Comparison of ENCODE assay signal across 18 mouse cellular contexts in the genomic region with DNA sequence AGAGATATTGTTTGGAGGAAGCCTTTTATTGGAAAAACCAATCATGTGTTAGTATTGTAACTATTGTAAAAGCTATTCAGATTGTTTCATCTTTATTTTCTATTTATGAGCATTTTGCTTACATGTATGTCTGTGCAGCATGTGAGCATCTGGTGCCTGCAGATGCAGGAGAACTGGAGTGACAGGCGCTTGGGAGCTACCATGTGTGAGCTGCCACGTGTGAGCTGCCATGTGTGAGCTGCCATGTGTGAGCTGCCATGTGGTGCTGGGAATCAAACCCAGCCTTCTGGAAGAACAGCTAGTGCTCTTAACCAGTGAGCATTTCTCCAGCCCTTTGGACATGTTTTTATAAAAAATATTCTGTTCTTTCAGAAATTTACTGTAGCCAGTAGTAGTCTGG.
"Had no signal": no experiment of that assay in that cellular context is flagged by ENCODE, and none has a peak within 500 bp of the region (broad histone marks: within the 10 kb centered on the region; RNA-seq: fewer than 3 reads in every experiment).

No protein-coding gene starts in this region.

- H3K27ac ChIP-seq: midbrain, embryonic 12.5 days; neural tube, embryonic 13.5 days; neural tube, embryonic 15.5 days had no signal

- DNase-seq: lung, adult 18-20 months; lung, embryonic 14.5 days; lung, postnatal 10 days; lung, postnatal 4 days; midbrain, embryonic 14.5 days; retina, postnatal 1 day; right cerebral cortex, adult 18-20 months; right cerebral cortex, postnatal 25 days; right cerebral cortex, postnatal 4 days; spleen, adult 18-20 months; thymus, adult 18-20 months; thymus, postnatal 14 days; thymus, postnatal 36 days had no signal

- H3K9me3 ChIP-seq: midbrain, embryonic 12.5 days; neural tube, embryonic 13.5 days; neural tube, embryonic 15.5 days had no signal

- H3K4me1 ChIP-seq: midbrain, embryonic 12.5 days had no signal

- H3K27me3 ChIP-seq: midbrain, embryonic 12.5 days; neural tube, embryonic 13.5 days; neural tube, embryonic 15.5 days had no signal

- H3K36me3 ChIP-seq: midbrain, embryonic 12.5 days; neural tube, embryonic 13.5 days; neural tube, embryonic 15.5 days had no signal

- ATAC-seq: midbrain, embryonic 16.5 days had no signal

- H3K4me3 ChIP-seq: midbrain, embryonic 12.5 days; myocyte; neural tube, embryonic 13.5 days; neural tube, embryonic 15.5 days had no signal

- H3K9ac ChIP-seq: lung, embryonic 14.5 days; midbrain, embryonic 12.5 days; neural tube, embryonic 13.5 days; neural tube, embryonic 15.5 days had no signal

- H3K4me2 ChIP-seq: lung, embryonic 14.5 days; midbrain, embryonic 12.5 days; neural tube, embryonic 13.5 days; neural tube, embryonic 15.5 days had no signal
